Mouse (Mus musculus): Measurements from ENCODE around the gene Eva1b. TPM values are rescaled to one million over a fixed set of nuclear protein-coding genes. Genes with fewer than 3 reads are reported as not detected.

Eva1b gene
- total RNA-seq, 2 experiments from 2014 or later, result 6.3 to 7.2 TPM

GRCm38 (mm10) chr4:126190636-126191035, 43.1 kb downstream of the Eva1b start:
- intact Hi-C loops (cut with DNase I), result no loop called here
- no peak for DNase-seq

GRCm38 (mm10) chr4:126194216-126194615, 46.7 kb downstream of the Eva1b start:
- intact Hi-C loops (cut with DNase I), result no loop called here
- DNase-seq, result no peak

GRCm38 (mm10) chr4:126194916-126195315, 47.4 kb downstream of the Eva1b start:
- DNase-seq, result no peak
- intact Hi-C loops (cut with DNase I), result no loop called here

- intact Hi-C loops (cut with DNase I), result no loop called here
- no peak for DNase-seq
Observed at GRCm38 (mm10) chr4:126197485-126197884, 49.9 kb downstream of the Eva1b start.

Other genes starting within 250 kb of the Eva1b start
- gene Csf3r, start 123.2 kb upstream of the Eva1b start, total RNA-seq (2021), result 1 to 10 TPM in 1 of 2 experiments, under 1 TPM in 1; 0.66 to 1.1 TPM
- gene Mrps15, start 100.8 kb upstream of the Eva1b start, total RNA-seq (2021), result 10 to 100 TPM; 52.3 to 60.6 TPM
- 10 to 100 TPM; 35.3 to 37.9 TPM for gene Oscp1, start 89.2 kb upstream of the Eva1b start, total RNA-seq (2021)
- 10 to 100 TPM; 23.9 to 25.3 TPM for gene Lsm10, start 51.1 kb upstream of the Eva1b start, total RNA-seq (2021)
- gene Stk40, start 43.8 kb upstream of the Eva1b start, total RNA-seq (2021), result 10 to 100 TPM; 23.7 to 25.0 TPM
- gene Sh3d21, start 15.7 kb downstream of the Eva1b start, total RNA-seq (2021), result 1 to 10 TPM in 1 of 2 experiments, under 1 TPM in 1; 0.58 to 1.3 TPM
- gene Thrap3, start 55.0 kb downstream of the Eva1b start, total RNA-seq (2021), result 100 to 1,000 TPM; 165 TPM
- gene Map7d1, start 108.6 kb downstream of the Eva1b start, total RNA-seq (2021), result 100 to 1,000 TPM; 211 to 214 TPM
- gene Trappc3, start 114.6 kb downstream of the Eva1b start, total RNA-seq (2021), result 100 to 1,000 TPM; 102 to 105 TPM
- 1 to 10 TPM; 2.2 to 3.4 TPM for gene Col8a2, start 139.0 kb downstream of the Eva1b start, total RNA-seq (2021)
- gene Adprhl2, start 174.0 kb downstream of the Eva1b start, total RNA-seq (2021), result 10 to 100 TPM; 37.8 to 39.5 TPM
- 1 to 10 TPM; 3.5 to 5.1 TPM for gene Tekt2, start 177.9 kb downstream of the Eva1b start, total RNA-seq (2021)